Mouse (Mus musculus) erythroblast, embryonic 14.5 days (primary cell): ENCODE data around the gene Pecr. TPM values are rescaled to one million over a fixed set of nuclear protein-coding genes. Genes with fewer than 3 reads are reported as not detected.
A peak's percentile ranks its signal among the peaks of the same experiment; 100 is the strongest.

Experiments
- H3K27me3 ChIP-seq: 2 replicates; pipeline ENCODE4 v1.6.1; 2012; ENCODE audit warnings: inconsistent platforms; ENCODE audit not compliant: control insufficient read depth
- H3K36me3 ChIP-seq: 2 replicates; pipeline ENCODE4 v1.6.1; 2012; ENCODE audit warnings: mild to moderate bottlenecking, inconsistent platforms; ENCODE audit not compliant: control insufficient read depth
- H3K4me1 ChIP-seq: 2 replicates; pipeline ENCODE4 v1.6.1; 2012; ENCODE audit warnings: inconsistent platforms; ENCODE audit not compliant: control insufficient read depth
- H3K4me3 ChIP-seq: replicated peaks from 2 replicates; pipeline ENCODE3; 2012; ENCODE audit warnings: moderate library complexity, mild to moderate bottlenecking, inconsistent platforms
- H3K9me3 ChIP-seq: 2 replicates; pipeline ENCODE4 v1.6.1; 2012; ENCODE audit warnings: low read length, inconsistent platforms, mixed read lengths; ENCODE audit not compliant: control insufficient read depth
- GATA1 ChIP-seq: IDR thresholded peaks from 2 replicates; pipeline ENCODE4 v1.6.1; 2012; ENCODE audit warnings: low read length, inconsistent platforms, mixed read lengths
- TAL1 ChIP-seq: IDR thresholded peaks from 3 replicates; pipeline ENCODE4 v1.6.1; 2012; ENCODE audit warnings: low read length, inconsistent platforms, mixed read lengths
- polyA plus RNA-seq: library from polyadenylated mRNA; stranded (reverse); fragments of >175 nt; gene quantifications from 2 replicates; pipeline ENCODE4 v1.2.3, GENCODE M21; 2012

Gene Pecr
- polyA plus RNA-seq, 1 experiment = 0.28 TPM

- TF ChIP-seq GATA1 (no peak), TAL1 (no peak)
- no peak overlapping the region for H3K4me3 ChIP-seq
- peaks cover 43% of the 10 kb centered on the region for H3K27me3 ChIP-seq
- H3K36me3 ChIP-seq = no peaks in the 10 kb centered on the region
- H3K9me3 ChIP-seq = no peaks in the 10 kb centered on the region
- H3K4me1 ChIP-seq = no peaks in the 10 kb centered on the region
These were observed 69.6 kb downstream of the Pecr start for GRCm38 (mm10) chr1:72214470-72214961.

- H3K4me1 ChIP-seq = no peaks in the 10 kb centered on the region
- TF ChIP-seq TAL1 (no peak), GATA1 (no peak)
- no peaks in the 10 kb centered on the region for H3K9me3 ChIP-seq
- no peaks in the 10 kb centered on the region for H3K36me3 ChIP-seq
- no peak overlapping the region for H3K4me3 ChIP-seq
- H3K27me3 ChIP-seq = peaks cover 45% of the 10 kb centered on the region
These were observed 70.2 kb downstream of the Pecr start for GRCm38 (mm10) chr1:72213954-72214353.

GRCm38 (mm10) chr1:72211701-72212699 is 72.1 kb downstream of the Pecr start, which contains the start of gene Mreg:
TSS of gene Mreg (minus strand) at chr1:72212307.
- TF ChIP-seq GATA1 (no peak), TAL1 (no peak)
- no peaks in the 10 kb centered on the region for H3K9me3 ChIP-seq

GRCm38 (mm10) chr1:72210803-72211679 is 73.1 kb downstream of the Pecr start:
- H3K4me1 ChIP-seq = no peaks in the 10 kb centered on the region
- TF ChIP-seq TAL1 (no peak), GATA1 (no peak)
- peak overlapping the region; percentile 56 for H3K4me3 ChIP-seq
- peaks cover 45% of the 10 kb centered on the region for H3K27me3 ChIP-seq
- no peaks in the 10 kb centered on the region for H3K36me3 ChIP-seq
- no peaks in the 10 kb centered on the region for H3K9me3 ChIP-seq

More at GRCm38 (mm10) chr1:72211701-72212699, 72.1 kb downstream of the Pecr start, which contains the start of gene Mreg:
- H3K4me1 ChIP-seq = no peaks in the 10 kb centered on the region
- H3K4me3 ChIP-seq = peak within 1 kb of the TSS; percentile 56
- no peaks in the 10 kb centered on the region for H3K36me3 ChIP-seq
- peaks cover 45% of the 10 kb centered on the region for H3K27me3 ChIP-seq

Other genes with a start within 250 kb of the Pecr start
- 0.01 TPM in 1 of 2 replicates, not detected in the other for gene Mreg, start 72.0 kb downstream of the Pecr start, polyA plus RNA-seq
- not detected in 2 replicates for gene Tmem169, start 55 bp upstream of the Pecr start, polyA plus RNA-seq
- 0.10 and 0.13 TPM in 2 replicates for gene Xrcc5, start 23.1 kb upstream of the Pecr start, polyA plus RNA-seq